Mouse (Mus musculus): Measurements from ENCODE around the gene Trove2. TPM values are rescaled to one million over a fixed set of nuclear protein-coding genes. Genes with fewer than 3 reads are reported as not detected.

Trove2 gene
- polyA plus RNA-seq, 1 experiment from 2014 or later, result 24.2 TPM

DNA sequence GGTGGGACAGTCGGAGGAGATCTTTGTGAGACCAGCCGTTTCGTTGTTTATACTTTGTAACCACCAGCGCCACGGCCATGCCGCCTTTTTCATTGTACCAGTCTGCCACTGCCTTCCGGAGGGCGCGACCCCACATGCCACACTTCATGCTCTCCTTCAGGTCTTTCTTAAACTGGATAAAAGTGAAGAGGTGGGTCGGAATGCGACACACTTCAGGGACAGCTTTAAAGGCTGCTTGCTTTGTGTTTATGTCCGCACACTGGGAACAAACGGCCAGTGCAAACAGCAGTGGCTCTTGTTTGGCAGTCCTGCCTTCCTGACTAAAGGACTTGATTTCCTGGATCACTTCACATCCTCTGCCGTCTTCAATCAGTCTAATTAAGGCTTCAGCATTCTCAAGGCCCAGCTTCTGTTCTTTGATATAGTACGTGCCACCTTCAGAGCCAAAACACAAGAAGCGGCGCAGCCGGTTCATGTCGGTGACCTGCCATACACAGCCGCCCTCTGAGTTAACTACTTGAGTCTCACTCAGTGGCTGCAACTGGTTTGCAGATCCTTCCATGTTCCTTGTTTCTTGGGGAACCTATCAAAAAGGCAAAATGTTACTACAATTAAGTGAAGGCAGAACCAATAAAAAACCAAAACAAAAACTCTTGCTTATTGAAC lies 6.3 kb downstream of the Trove2 start:
- ATAC-seq (ENCODE audit: insufficient number of reproducible peaks, insufficient read depth, low FRiP score, low TSS enrichment, low read depth), result no peak
- H3K4me1 ChIP-seq (replicated peaks), result peaks cover 4% of the 10 kb centered on the region
- H3K9ac ChIP-seq (replicated peaks), result no peak overlapping the region
- no peak overlapping the region for H3K4me3 ChIP-seq (replicated peaks)
- no peak overlapping the region for H3K27ac ChIP-seq
- no peak overlapping the region for H3K4me2 ChIP-seq
- H3K27me3 ChIP-seq, result no peaks in the 10 kb centered on the region
- H3K9me3 ChIP-seq, result no peaks in the 10 kb centered on the region
- H3K36me3 ChIP-seq, result peaks cover 26% of the 10 kb centered on the region
- WGBS, result 63% methylated on average over 20 of the region's 20 CpGs

DNA sequence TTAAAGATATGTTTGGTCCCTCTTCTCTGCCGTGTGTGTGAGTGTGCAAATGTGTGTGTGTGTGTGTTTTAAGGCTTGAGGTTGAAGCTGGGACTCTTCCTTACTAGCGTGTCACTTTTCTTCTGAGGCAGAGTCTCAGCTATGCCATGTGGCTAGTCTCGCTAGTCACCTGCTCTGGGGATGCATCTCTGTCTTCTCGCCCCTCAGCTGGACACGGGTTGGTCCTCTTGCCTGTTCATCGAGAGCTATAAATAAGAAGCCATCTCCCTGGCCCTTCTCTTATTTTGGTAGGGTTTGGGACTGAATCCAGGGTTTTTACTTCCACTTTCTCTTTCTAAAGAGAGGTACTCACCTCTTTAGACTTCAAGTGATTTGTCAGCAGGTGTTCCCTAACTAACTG lies 10.6 kb downstream of the Trove2 start:
- no peaks in the 10 kb centered on the region for H3K4me1 ChIP-seq (replicated peaks)
- H3K9me3 ChIP-seq, result no peaks in the 10 kb centered on the region
- H3K27ac ChIP-seq, result no peak overlapping the region
- H3K36me3 ChIP-seq, result peaks cover 43% of the 10 kb centered on the region
- WGBS, result 90% methylated on average over 6 of the region's 6 CpGs
- no peak for ATAC-seq (ENCODE audit: insufficient number of reproducible peaks, insufficient read depth, low FRiP score, low TSS enrichment, low read depth)
- H3K9ac ChIP-seq (replicated peaks), result no peak overlapping the region
- H3K27me3 ChIP-seq, result no peaks in the 10 kb centered on the region
- no peak overlapping the region for H3K4me2 ChIP-seq
- H3K4me3 ChIP-seq (replicated peaks), result no peak overlapping the region

DNA sequence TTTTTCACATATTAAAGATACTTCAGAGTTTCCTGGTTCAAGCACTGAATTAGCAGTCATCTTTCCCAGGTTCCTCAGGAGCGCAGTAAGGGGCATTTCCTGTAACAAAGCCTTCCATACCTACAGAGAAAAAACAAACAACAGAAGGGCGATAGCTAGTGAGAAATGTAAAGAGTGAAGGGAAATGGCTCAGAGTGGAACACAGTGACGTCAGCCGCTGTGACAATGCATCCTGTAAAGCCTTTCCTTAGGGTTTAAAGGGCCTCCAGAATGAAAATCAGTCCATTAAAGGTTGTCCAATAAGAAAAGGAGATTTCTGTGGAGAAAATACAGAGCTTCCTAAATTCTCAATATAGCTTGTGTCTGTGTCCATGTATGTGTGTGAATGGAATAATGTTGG lies 11.1 kb downstream of the Trove2 start:
- WGBS, result 94% methylated on average over 4 of the region's 4 CpGs
- H3K9me3 ChIP-seq, result no peaks in the 10 kb centered on the region
- ATAC-seq (ENCODE audit: insufficient number of reproducible peaks, insufficient read depth, low FRiP score, low TSS enrichment, low read depth), result no peak
- no peak overlapping the region for H3K4me2 ChIP-seq
- no peak overlapping the region for H3K4me3 ChIP-seq (replicated peaks)
- no peak overlapping the region for H3K9ac ChIP-seq (replicated peaks)
- H3K36me3 ChIP-seq, result peaks cover 47% of the 10 kb centered on the region
- no peaks in the 10 kb centered on the region for H3K4me1 ChIP-seq (replicated peaks)
- H3K27me3 ChIP-seq, result no peaks in the 10 kb centered on the region
- no peak overlapping the region for H3K27ac ChIP-seq

DNA sequence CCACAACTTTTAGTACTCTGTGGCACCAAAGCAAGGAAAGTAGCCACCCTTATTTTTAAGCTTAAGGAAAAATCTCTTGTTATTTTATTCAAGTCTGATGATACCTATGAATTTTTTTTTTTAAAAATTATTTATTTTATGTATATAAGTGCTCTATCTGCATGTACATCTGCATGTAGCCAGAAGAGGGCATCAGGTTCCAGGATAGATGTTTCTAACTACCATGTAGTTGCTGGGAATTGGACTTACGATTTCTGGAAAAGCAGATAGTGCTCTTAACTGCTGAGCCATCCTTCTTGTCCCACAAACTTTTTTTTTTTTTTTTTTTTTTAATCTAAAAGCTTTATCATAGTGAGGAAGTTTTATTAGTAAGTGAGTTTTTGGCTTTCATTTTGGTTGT lies 12.4 kb downstream of the Trove2 start:
- ATAC-seq (ENCODE audit: insufficient number of reproducible peaks, insufficient read depth, low FRiP score, low TSS enrichment, low read depth), result no peak
- no peak overlapping the region for H3K9ac ChIP-seq (replicated peaks)
- no peaks in the 10 kb centered on the region for H3K4me1 ChIP-seq (replicated peaks)
- peaks cover 47% of the 10 kb centered on the region for H3K36me3 ChIP-seq
- no peaks in the 10 kb centered on the region for H3K27me3 ChIP-seq
- H3K4me2 ChIP-seq, result no peak overlapping the region
- WGBS, result 77% methylated on average over 1 of the region's 1 CpGs
- H3K27ac ChIP-seq, result no peak overlapping the region
- H3K4me3 ChIP-seq (replicated peaks), result no peak overlapping the region
- no peaks in the 10 kb centered on the region for H3K9me3 ChIP-seq

DNA sequence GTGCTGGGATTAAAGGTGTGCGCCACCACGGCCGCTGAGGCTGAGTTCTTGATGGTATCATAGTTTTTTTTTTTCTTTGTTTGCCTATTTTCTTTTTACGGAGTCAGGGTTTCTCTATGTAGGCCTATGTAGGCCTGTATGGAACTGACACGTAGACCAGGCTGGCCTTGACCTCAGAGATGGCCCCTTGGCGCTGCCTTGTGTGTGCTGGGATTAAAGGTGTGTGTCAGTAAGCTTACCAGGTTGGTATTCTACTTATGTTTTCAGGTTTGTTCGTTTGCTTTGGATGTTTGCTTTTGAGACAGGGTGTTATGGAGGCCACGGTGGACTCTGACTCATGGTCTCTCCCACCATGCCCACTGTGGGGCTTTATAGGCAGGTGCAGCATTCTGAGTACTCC lies 14.7 kb downstream of the Trove2 start:
- Histone ChIP-seq H3K9me3 (no peaks in the 10 kb centered on the region), H3K4me1 (replicated peaks) (no peaks in the 10 kb centered on the region), H3K27ac (no peak overlapping the region), H3K36me3 (peaks cover 68% of the 10 kb centered on the region), H3K4me2 (no peak overlapping the region), H3K9ac (replicated peaks) (no peak overlapping the region), H3K4me3 (replicated peaks) (no peak overlapping the region), H3K27me3 (no peaks in the 10 kb centered on the region)
- 96% methylated on average over 8 of the region's 8 CpGs for WGBS
- ATAC-seq (ENCODE audit: insufficient number of reproducible peaks, insufficient read depth, low FRiP score, low TSS enrichment, low read depth), result no peak

DNA sequence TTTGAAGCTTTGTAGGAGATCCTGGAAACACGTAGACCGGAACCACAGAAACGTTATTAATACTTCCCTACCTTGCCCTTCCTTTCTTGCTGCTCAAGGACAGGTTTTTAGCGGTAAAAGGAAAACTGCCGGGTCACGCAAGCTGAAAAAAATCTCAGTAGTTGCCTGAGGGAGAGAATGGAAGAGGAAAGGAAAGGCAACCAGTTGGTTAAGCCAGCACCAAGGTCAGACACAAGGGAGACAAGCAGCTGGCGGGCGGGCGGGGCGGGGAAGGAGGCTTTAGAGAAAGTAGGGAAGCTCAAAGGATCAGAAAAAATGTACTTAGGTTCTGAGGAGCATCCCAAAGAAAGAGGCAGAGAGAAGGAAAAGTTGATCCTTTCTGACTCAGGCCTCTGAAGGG lies 31.0 kb downstream of the Trove2 start:
- H3K9me3 ChIP-seq, result no peaks in the 10 kb centered on the region

DNA sequence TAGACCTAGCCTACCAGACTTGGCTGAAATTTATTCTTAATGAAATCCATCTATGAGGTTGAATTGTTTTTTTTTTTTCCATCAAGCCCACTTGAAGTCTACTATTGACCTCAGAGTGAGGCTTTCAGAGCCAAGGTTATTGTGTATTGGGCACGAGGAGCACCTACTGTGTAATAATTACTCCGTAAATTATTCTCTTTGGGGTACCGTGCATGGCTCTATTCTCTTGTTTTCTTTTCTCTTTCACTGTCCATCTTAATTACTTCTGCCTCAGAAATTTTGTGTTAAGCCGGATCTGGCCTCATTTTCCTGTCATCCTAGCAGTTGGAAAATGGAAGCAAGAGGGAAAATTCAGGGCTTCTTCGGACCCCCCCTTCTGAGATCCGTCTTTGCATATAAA lies 34.7 kb downstream of the Trove2 start:
- no peak for ATAC-seq (ENCODE audit: insufficient number of reproducible peaks, insufficient read depth, low FRiP score, low TSS enrichment, low read depth)
- no peak overlapping the region for H3K4me3 ChIP-seq (replicated peaks)
- WGBS, result 91% methylated on average over 6 of the region's 6 CpGs

More for the DNA sequence above, 31.0 kb downstream of the Trove2 start:
- ATAC-seq (ENCODE audit: insufficient number of reproducible peaks, insufficient read depth, low FRiP score, low TSS enrichment, low read depth), result no peak
- H3K36me3 ChIP-seq, result peaks cover 65% of the 10 kb centered on the region
- no peak overlapping the region for H3K4me2 ChIP-seq
- no peak overlapping the region for H3K4me3 ChIP-seq (replicated peaks)
- H3K27me3 ChIP-seq, result no peaks in the 10 kb centered on the region
- H3K9ac ChIP-seq (replicated peaks), result no peak overlapping the region
- no peaks in the 10 kb centered on the region for H3K4me1 ChIP-seq (replicated peaks)
- no peak overlapping the region for H3K27ac ChIP-seq
- 88% methylated on average over 10 of the region's 10 CpGs for WGBS

DNA sequence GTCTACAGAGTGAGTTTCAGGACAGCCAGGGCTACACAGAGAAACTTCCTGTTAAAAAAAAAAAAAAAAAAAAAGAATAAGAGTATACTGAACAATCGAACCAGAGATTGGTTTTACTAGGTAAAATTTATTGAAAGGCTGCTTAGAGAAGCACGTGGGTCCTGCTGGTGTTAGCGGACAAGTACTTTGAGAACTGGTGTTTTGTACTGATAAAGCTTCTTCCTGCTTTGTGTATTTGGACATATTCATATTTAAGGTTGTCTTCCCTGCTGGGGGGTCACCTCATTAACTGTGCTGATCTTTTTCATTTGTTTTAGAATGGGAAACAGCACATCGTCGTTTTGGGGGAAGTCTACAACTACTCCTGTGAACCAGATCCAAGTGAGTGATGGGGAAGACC lies 35.5 kb downstream of the Trove2 start:
- Histone ChIP-seq H3K4me3 (replicated peaks) (no peak overlapping the region), H3K9me3 (no peaks in the 10 kb centered on the region), H3K4me1 (replicated peaks) (0 out of 2 replicates have a peak, but pooled peaks cover 4% of the 10 kb centered on the region), H3K27ac (no peak overlapping the region), H3K4me2 (no peak overlapping the region), H3K36me3 (peaks cover 40% of the 10 kb centered on the region), H3K27me3 (no peaks in the 10 kb centered on the region), H3K9ac (replicated peaks) (no peak overlapping the region)
- 86% methylated on average over 5 of the region's 5 CpGs for WGBS
- no peak for ATAC-seq (ENCODE audit: insufficient number of reproducible peaks, insufficient read depth, low FRiP score, low TSS enrichment, low read depth)

More for the DNA sequence above, 34.7 kb downstream of the Trove2 start:
- H3K27ac ChIP-seq, result no peak overlapping the region
- H3K4me1 ChIP-seq (replicated peaks), result 0 out of 2 replicates have a peak, but pooled peaks cover 4% of the 10 kb centered on the region
- H3K36me3 ChIP-seq, result peaks cover 48% of the 10 kb centered on the region
- H3K27me3 ChIP-seq, result no peaks in the 10 kb centered on the region
- no peak overlapping the region for H3K9ac ChIP-seq (replicated peaks)
- H3K9me3 ChIP-seq, result no peaks in the 10 kb centered on the region
- no peak overlapping the region for H3K4me2 ChIP-seq

DNA sequence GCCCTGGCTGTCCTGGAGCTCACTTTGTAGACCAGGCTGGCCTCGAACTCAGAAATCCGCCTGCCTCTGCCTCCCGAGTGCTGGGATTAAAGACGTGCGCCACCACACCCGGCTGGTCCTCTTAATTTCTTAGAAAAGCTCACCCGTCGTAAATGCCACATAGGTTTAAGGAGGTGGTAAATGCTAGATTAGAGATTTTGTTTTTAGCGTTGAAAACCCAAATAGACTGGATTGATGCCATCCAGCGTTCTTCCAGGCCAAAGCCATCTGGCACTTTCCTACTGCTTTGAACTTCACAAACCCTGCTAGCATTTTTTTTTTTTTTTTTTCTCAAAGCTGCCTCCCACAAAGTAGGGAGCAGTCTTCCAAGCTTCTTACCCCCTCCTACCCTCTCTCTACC lies 36.3 kb downstream of the Trove2 start:
- H3K27ac ChIP-seq, result no peak overlapping the region
- no peak for ATAC-seq (ENCODE audit: insufficient number of reproducible peaks, insufficient read depth, low FRiP score, low TSS enrichment, low read depth)
- H3K4me2 ChIP-seq, result peak overlapping the region; percentile 72

DNA sequence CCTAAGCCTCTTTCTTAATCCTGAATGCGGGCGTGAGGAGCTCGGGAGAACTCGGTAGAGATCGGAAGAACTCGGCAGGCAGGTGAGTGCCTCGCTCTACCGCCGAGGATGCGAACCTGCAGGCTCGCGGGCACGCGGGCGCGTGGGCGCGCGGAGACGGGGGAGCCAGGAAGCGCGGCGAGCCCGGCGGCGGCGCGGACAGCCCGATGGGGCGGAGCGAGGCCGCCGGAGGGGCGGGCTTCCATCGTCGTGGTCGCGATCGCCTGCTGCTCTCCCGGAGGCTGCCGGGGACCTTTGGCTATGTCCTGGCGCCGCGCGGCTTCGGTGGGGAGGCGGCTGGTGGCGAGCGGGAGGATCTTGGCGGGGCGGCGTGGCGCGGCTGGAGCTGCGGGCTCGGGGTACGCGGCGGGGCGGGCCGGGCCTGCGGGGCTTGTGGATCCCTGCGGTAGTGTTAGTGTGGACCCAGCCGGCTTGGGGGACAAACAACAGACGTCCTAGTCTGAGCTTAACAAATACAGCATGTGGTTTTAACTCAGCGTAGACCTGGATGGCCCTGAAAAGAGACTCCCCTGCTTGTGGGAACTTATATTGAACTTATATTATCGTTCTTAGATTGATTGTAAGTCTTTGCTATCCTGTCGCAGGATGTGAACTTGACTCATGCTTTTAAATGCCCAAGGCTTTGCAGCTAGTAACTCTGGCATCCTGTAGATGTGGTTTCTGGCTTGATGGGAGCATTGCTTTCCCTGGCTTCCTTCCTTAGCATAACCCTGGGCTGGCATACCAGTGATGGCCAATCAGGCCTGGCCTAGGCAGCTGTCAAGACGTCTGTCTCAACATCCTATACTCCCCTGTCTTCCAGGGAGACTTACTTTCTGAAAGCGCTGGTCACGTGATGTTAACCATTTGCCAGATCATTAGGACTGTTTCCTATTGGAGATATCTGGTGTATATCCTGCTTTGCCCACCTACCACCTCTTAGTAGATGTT lies 37.2 kb downstream of the Trove2 start:
- H3K4me2 ChIP-seq, result peak overlapping the region; percentile 72

More for the DNA sequence above, 36.3 kb downstream of the Trove2 start:
- H3K9ac ChIP-seq (replicated peaks), result no peak overlapping the region
- H3K36me3 ChIP-seq, result peaks cover 32% of the 10 kb centered on the region
- H3K9me3 ChIP-seq, result no peaks in the 10 kb centered on the region
- no peaks in the 10 kb centered on the region for H3K27me3 ChIP-seq
- peak overlapping the region; percentile 78; the same call in 1 of the 2 replicates for H3K4me3 ChIP-seq (replicated peaks)
- 86% methylated on average over 10 of the region's 10 CpGs for WGBS
- H3K4me1 ChIP-seq (replicated peaks), result 0 out of 2 replicates have a peak, but pooled peaks cover 4% of the 10 kb centered on the region

DNA sequence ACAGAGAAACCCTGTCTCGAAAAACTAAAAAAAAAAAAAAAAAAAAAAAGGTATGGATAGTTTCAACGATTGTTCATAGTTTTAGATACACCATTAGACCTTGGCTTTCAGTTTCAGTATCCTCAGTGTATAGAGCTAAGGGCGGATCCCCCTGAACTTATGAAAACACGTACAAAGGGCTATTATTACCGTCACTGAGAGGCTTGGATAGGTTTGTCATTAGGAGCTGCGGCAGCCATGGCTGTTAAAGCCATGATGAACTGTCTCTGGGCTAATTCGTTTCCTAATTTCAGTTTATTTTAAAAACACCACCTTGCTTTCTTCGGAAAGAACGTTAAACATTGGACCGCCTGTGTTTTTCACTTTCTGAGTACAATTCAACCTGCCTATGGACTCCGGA lies 38.1 kb downstream of the Trove2 start:
- no peaks in the 10 kb centered on the region for H3K9me3 ChIP-seq
- H3K4me3 ChIP-seq (replicated peaks), result peak overlapping the region; percentile 78
- no peak for ATAC-seq (ENCODE audit: insufficient number of reproducible peaks, insufficient read depth, low FRiP score, low TSS enrichment, low read depth)
- H3K4me2 ChIP-seq, result peak overlapping the region; percentile 72
- 32% methylated on average over 11 of the region's 11 CpGs for WGBS
- peaks cover 16% of the 10 kb centered on the region for H3K36me3 ChIP-seq
- H3K27ac ChIP-seq, result no peak overlapping the region
- H3K27me3 ChIP-seq, result no peaks in the 10 kb centered on the region
- H3K4me1 ChIP-seq (replicated peaks), result 0 out of 2 replicates have a peak, but pooled peaks cover 4% of the 10 kb centered on the region
- peak overlapping the region; percentile 79 for H3K9ac ChIP-seq (replicated peaks)

More for the DNA sequence above, 37.2 kb downstream of the Trove2 start:
- WGBS, result under 1% methylated on average over 71 of the region's 71 CpGs
- peak overlapping the region; percentile 87 for H3K27ac ChIP-seq
- peak overlapping the region; percentile 79 for H3K9ac ChIP-seq (replicated peaks)
- no peaks in the 10 kb centered on the region for H3K27me3 ChIP-seq
- H3K4me3 ChIP-seq (replicated peaks), result peak overlapping the region; percentile 78
- peak; percentile 92 for ATAC-seq (ENCODE audit: insufficient number of reproducible peaks, insufficient read depth, low FRiP score, low TSS enrichment, low read depth)
- H3K4me1 ChIP-seq (replicated peaks), result 0 out of 2 replicates have a peak, but pooled peaks cover 4% of the 10 kb centered on the region
- H3K9me3 ChIP-seq, result no peaks in the 10 kb centered on the region
- H3K36me3 ChIP-seq, result peaks cover 24% of the 10 kb centered on the region

Measured in limb, embryonic 12.5 days (tissue).